Mouse (Mus musculus) kidney, adult 11 months (tissue): ENCODE data around the gene Hey2.

Source experiments
- DNase-seq: peaks from one replicate; pipeline ENCODE4 v3.0.0; 2022

The Hey2 gene

GRCm38 (mm10) chr10:30789521-30789920, 53.1 kb downstream of the Hey2 start:
- no peak for DNase-seq

- no peak for DNase-seq
Observed at GRCm38 (mm10) chr10:30788340-30788721, 54.3 kb downstream of the Hey2 start.

- DNase-seq: no peak
Observed at GRCm38 (mm10) chr10:30787684-30788339, 54.8 kb downstream of the Hey2 start.

- DNase-seq: no peak
Observed at GRCm38 (mm10) chr10:30786103-30786754, 56.4 kb downstream of the Hey2 start.
